Mouse (Mus musculus) embryonic facial prominence, embryonic 13.5 days (tissue): Measurements from ENCODE around the gene Ntrk2. TPM values are rescaled to one million over a fixed set of nuclear protein-coding genes. Genes with fewer than 3 reads are reported as not detected.

Source experiments
- ATAC-seq: fragments of 200-750 bp; cut with Nextera tagmentation; 2 replicates; pipeline ENCODE4 v1.8.0; 2017; ENCODE audit warnings: low read depth; ENCODE audit not compliant: insufficient number of reproducible peaks, insufficient read depth, low FRiP score, low TSS enrichment
- H3K27ac ChIP-seq: fragments of 300-500 bp; sonication (generic); 2 replicates; pipeline ENCODE4 v1.5.1; 2015; ENCODE audit warnings: moderate library complexity, mild to moderate bottlenecking, inconsistent platforms
- H3K27me3 ChIP-seq: fragments of 300-500 bp; sonication (generic); 2 replicates; pipeline ENCODE4 v1.6.1; 2015; ENCODE audit warnings: mild to moderate bottlenecking, inconsistent platforms
- H3K36me3 ChIP-seq: fragments of 300-500 bp; sonication (generic); 2 replicates; pipeline ENCODE4 v1.6.1; 2015; ENCODE audit warnings: mild to moderate bottlenecking, inconsistent platforms
- H3K4me1 ChIP-seq: fragments of 300-500 bp; sonication (generic); 2 replicates; pipeline ENCODE4 v1.6.1; 2015; ENCODE audit warnings: inconsistent platforms
- H3K4me2 ChIP-seq: fragments of 300-500 bp; sonication (generic); 2 replicates; pipeline ENCODE4 v1.6.1; 2015; ENCODE audit warnings: moderate library complexity, mild to moderate bottlenecking, inconsistent platforms
- H3K4me3 ChIP-seq: fragments of 300-500 bp; sonication (generic); 2 replicates; pipeline ENCODE4 v1.5.1; 2015; ENCODE audit warnings: mild to moderate bottlenecking, inconsistent platforms
- H3K9ac ChIP-seq: fragments of 300-500 bp; sonication (generic); 2 replicates; pipeline ENCODE4 v1.6.1; 2015; ENCODE audit warnings: mild to moderate bottlenecking, inconsistent platforms
- H3K9me3 ChIP-seq: fragments of 300-500 bp; sonication (generic); 2 replicates; pipeline ENCODE4 v1.6.1; 2016; ENCODE audit warnings: inconsistent platforms
- WGBS: fragments of 180-500 bp; shearing (Covaris S2); methylation state at CpG from one replicate; pipeline ENCODE4 v1.1.7; 2015; ENCODE audit warnings: mixed read lengths; 5-methylcytosine and 5-hydroxymethylcytosine counted together
- polyA plus RNA-seq: library from polyadenylated mRNA; unstranded; fragments of >200 nt; fragmentation: Nextera tagmentation; extraction: Ambion mirVana; gene quantifications from 2 replicates; pipeline ENCODE4 v1.2.1, GENCODE M21; 2015

Gene Ntrk2
- polyA plus RNA-seq, 1 experiment from 2014 or later, result 28.1 TPM

DNA sequence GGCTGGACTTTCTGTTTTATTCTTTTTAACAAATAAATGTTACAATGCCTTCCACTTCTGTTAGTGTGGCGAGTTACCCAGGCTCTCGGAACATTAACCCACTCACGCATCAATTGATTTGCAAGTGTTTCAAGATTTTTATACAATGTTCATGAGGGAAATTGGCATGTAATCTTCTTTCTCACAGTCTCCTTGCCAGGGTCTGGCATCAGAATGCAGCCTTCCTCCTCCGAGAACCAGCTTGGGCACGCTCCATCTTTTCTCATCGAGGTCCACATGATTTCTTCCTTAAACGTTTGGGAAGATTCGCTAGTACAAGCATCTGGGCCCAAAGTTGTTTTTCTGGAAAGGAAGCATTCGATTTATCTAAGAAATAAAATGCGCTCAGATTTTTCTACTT, 374.4 kb downstream of the Ntrk2 start:
- H3K4me1 ChIP-seq, result peaks cover 19% of the 10 kb centered on the region
- no peak overlapping the region for H3K27ac ChIP-seq
- no peaks in the 10 kb centered on the region for H3K36me3 ChIP-seq
- WGBS, result 62% methylated on average over 10 of the region's 10 CpGs
- no peak for ATAC-seq
- peaks cover 6% of the 10 kb centered on the region; the same call in 1 of the 2 replicates for H3K9me3 ChIP-seq
- H3K4me2 ChIP-seq, result no peak overlapping the region; the same call in 1 of the 2 replicates
- H3K9ac ChIP-seq, result no peak overlapping the region
- no peak overlapping the region for H3K4me3 ChIP-seq
- H3K27me3 ChIP-seq, result no peaks in the 10 kb centered on the region

DNA sequence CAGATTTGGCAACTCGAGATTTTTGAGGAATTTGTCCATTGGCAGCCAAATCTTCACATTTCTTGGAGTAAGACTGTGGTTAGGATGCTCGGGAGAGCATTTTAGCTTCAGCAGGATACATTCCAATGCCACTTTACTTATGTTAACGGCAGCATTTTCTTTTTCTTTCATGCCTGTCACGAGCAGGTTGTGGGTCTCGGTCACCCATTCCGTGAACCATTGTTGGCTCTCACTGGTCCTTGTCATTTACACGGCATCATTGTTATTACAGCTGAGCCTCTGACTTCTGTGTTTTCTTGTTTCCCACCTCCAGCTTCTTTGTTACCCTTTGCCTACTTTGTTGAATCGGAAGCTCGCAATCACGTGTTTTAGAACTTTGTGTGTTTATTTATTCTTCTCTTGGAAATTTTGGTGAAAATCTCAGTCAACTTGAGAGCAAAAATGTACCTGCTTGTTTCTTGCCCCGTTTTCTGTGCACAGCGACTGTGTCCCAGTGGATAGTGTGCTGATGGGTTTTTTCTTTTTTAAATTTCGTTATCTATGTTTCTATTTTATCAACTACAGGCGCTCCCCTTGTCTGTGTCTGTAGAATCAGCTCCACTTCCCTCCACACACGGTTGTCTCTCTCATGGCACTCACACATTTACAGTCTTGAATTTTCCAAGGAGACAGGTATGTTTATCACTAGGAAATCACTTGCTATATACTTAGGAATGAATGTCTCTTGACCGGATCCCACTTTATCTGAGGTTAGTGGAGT, 375.0 kb downstream of the Ntrk2 start:
- H3K4me2 ChIP-seq, result no peak overlapping the region; the same call in 1 of the 2 replicates
- peaks cover 17% of the 10 kb centered on the region for H3K4me1 ChIP-seq
- H3K4me3 ChIP-seq, result no peak overlapping the region
- WGBS, result 64% methylated on average over 16 of the region's 16 CpGs
- ATAC-seq, result no peak
- no peaks in the 10 kb centered on the region for H3K36me3 ChIP-seq
- H3K9me3 ChIP-seq, result peaks cover 6% of the 10 kb centered on the region; the same call in 1 of the 2 replicates
- no peaks in the 10 kb centered on the region for H3K27me3 ChIP-seq
- H3K9ac ChIP-seq, result no peak overlapping the region
- H3K27ac ChIP-seq, result no peak overlapping the region

DNA sequence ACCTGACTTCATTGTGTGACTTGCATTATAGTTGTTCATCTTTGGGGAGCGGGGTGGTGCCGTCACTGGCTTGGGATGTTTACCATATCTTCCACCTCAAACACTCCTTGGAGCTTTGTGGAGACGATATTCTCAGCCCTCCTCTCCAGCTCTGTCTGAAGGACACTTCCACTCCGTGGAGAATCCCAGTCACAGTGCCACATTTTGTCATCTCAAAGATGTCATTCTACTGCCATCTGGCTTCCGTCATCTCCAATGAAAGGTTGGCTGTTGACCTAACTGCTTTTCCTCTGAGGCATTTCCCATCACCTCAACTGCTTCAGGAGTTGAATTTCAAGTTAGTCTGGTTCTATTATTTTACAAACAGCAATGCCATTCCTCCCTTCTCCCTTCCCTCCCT, 376.3 kb downstream of the Ntrk2 start:
- no peaks in the 10 kb centered on the region for H3K36me3 ChIP-seq
- H3K4me2 ChIP-seq, result no peak overlapping the region
- WGBS, result 48% methylated on average over 5 of the region's 5 CpGs
- H3K9ac ChIP-seq, result no peak overlapping the region
- H3K4me3 ChIP-seq, result no peak overlapping the region
- H3K4me1 ChIP-seq, result 0 out of 2 replicates have a peak, but pooled peaks cover 6% of the 10 kb centered on the region
- peaks cover 6% of the 10 kb centered on the region; the same call in 1 of the 2 replicates for H3K9me3 ChIP-seq
- no peak for ATAC-seq
- no peak overlapping the region for H3K27ac ChIP-seq
- H3K27me3 ChIP-seq, result no peaks in the 10 kb centered on the region

Other genes starting within 250 kb of the Ntrk2 start
- 0.12 and 0.30 TPM in 2 replicates for gene Slc28a3, start 195.7 kb upstream of the Ntrk2 start, polyA plus RNA-seq